Mouse (Mus musculus): ENCODE measurements at regions not wholly inside any gene's neighbourhood (a gene's known extent, or its start where the extent isn't known, plus 50 kb on each side); places are given as distances from the start of the nearest gene placed in this dataset.

DNA sequence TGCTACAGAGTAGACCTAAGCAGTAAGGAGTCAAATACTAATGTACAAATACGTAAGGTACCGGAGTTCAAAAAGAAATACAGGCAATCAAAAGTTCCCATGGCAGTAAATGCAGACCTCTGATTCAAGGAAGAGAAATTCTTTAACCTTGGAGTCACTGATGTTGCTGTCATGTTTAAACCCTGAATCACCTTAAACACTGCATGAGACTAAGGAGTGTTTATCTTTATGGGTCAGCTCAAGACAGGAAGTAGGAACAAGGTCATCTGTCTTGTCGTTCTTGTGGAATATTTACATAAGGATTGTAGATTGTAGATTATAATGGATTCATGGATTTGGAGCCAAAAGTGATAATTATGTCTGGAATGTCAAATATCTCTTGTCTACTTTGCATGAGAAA lies 1708.7 kb upstream of the Slc10a2 start:
- DNase-seq (ENCODE audit: low spot score in 2 of 2), result no peak

DNA sequence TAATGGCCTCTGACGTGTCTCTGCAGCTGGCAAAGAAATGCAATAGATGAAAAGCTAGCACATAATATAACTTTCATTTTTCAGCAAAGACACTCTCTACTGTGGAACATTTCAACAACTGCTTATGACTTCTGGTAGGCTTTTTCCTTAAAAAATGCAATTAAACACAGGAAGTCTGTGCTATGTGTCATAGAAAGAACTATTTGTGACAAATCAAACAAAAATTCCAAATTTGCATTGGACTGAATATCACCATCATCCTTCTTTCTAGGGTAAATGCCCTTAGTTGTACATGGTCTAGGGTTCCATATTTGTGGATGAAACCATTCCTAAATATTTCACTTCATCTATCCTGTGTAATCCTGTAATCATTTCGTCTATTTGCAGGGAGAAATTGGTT lies 1702.0 kb upstream of the Slc10a2 start:
- DNase-seq (ENCODE audit: low spot score in 2 of 2), result no peak

DNA sequence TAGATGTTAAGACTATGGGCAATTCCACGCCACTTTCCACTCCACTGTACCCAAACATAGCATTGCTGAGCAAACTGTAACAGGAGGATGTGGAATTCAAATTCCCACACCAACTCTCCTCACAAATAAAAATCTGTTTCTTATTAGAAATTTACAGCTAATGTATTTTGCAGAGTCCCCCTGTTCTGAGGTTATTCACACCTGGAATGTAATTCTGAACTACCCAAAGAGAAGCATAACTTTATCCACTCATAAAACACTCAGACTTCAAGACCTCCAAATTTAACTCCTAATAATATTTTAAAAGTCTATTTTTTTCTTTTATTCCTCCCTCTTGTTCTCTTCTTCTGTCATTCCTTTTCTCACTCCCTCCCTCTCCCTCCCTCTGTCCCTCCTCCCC lies 1698.0 kb upstream of the Slc10a2 start:
- DNase-seq (ENCODE audit: low spot score in 2 of 2), result no peak

- no peak for DNase-seq (ENCODE audit: low spot score in 2 of 2)
Observed at GRCm38 (mm10) chr8:6801076-6801475, 1695.9 kb upstream of the Slc10a2 start.

- DNase-seq (ENCODE audit: low spot score in 2 of 2), result no peak
Observed at GRCm38 (mm10) chr8:6789096-6789495, 1683.9 kb upstream of the Slc10a2 start.

DNA sequence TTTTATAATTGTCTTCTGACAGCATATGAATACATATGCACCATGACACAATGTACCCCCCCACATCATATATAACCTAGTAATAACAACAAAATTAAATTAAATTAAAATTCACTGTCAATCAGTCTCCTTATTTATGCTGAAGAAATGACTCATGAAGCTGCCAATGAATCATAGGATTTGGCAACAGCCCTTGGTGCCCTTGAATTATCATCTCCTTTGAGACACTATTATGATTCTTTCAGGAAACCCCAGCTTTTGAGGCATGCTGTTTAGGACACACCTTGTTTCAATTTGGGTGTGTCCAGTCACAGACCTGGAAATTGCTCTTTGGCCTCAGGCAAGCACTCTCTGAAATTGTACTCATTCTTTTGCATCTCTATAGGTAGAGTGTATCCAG lies 1675.8 kb upstream of the Slc10a2 start:
- DNase-seq (ENCODE audit: low spot score in 2 of 2), result no peak

DNA sequence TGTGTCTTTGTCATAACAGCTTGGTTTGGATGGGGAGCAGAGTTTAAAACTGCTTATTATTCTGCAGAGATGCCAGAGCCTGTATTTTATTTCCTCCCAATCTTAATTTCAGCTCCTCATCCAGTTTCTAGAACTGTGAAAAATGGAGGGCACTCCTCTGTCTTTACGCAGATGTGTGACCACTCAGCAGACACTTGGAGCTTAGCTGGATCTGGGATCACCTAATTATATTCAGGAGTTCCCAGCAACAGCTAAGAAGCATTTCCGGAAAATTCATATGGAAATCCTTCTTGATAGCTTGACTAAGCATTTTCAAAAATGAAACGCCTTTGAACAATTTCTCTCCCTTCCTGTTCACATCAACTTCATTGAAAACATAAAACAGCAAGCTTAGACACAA lies 1670.0 kb upstream of the Slc10a2 start:
- DNase-seq (ENCODE audit: low spot score in 2 of 2), result no peak

DNA sequence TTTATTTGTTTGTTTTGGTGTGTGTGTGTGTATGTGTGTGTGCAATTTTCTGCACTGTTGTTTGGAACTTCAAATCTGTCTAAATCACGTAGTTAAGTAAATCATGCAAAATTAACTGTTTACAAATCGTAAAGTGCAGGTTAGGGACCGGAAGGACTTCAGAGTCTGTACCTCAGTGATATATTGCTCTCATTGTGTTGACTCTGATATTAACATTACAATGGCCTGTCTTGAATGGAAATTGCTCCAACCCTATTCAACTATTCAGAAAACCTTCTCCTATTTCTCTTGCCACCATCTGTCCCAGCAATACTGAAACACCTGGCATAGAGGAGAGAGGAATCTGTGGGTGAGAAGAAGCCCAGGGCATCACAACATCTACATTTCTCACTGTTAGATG lies 1624.4 kb upstream of the Slc10a2 start:
- no peak for DNase-seq (ENCODE audit: low spot score in 2 of 2)

DNA sequence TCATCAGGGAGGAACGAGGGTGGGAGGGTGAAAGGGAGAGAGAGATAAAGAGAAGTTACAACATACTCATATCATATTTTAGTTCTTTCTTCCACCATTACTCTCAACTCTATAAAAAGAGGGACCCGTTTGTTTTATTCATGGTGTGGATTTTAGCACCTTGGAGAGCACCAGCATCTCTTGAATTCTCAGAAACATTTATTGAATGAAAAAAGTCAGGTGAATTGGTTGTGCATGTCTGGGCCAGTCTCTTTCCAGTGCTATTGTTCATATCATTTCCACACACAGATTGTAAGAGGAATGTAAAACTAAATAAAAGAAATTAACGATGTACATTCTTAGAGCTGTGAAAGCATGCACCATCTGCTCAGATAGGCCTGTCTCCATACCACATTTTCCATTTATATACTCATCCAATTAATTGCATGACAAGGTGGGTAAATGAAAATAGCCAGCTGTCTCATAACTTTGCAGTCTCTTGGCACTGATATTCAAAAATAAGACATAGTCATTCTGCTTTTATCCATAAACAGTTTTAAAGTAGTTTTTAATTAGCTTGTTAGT lies 1603.8 kb upstream of the Slc10a2 start:
- no peak for DNase-seq (ENCODE audit: low spot score in 2 of 2)

- DNase-seq (ENCODE audit: low spot score in 2 of 2), result no peak
Observed at GRCm38 (mm10) chr8:6688595-6688994, 1583.4 kb upstream of the Slc10a2 start.

GRCm38 (mm10) chr8:6658860-6659259 lies 1553.7 kb upstream of the Slc10a2 start:
- DNase-seq (ENCODE audit: low spot score in 2 of 2), result no peak

DNA sequence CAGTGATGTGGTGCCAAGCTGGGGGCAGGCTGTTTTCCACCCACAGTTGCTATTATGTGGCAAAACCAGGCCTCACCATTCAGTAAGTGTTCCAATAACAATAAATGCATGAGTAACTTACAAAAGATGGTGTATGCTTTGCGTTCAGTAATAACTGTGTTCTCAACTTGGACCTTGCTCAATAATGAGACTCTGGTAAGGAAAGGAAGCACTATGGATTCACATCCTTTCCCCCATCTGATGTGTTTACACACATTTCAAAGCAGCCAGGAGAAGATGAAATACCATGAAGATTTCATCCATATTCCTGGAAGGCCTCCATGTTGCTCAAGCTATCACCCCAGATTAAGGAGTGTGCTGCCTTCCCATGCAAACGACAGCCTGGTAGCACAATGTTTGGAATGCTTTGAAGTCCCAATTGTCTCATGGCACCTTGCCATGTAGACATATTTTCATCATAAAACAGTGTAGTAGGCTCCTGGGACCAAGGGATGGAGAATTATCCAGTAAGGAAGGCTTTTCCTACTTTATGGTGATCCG lies 1552.4 kb upstream of the Slc10a2 start:
- DNase-seq (ENCODE audit: low spot score in 2 of 2), result no peak

DNA sequence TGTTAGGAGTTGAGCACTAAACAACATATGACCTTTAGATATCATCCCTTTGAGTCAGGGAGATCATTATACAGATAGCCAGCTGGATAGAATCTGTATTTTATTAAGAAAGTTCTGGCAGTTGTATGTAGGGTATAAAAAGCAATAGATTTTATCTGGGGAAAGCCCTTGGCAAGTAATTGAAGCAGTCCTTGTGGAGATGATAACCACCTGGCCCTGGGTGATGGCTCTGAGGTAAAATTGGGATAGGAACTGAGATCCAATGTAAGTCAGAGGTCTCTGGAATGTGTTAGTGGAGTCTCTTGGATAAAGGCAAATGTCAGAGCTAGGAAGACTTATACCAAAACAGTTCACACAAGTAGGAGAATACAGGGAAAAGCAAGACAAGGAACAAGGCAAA lies 1547.0 kb upstream of the Slc10a2 start:
- no peak for DNase-seq (ENCODE audit: low spot score in 2 of 2)

DNA sequence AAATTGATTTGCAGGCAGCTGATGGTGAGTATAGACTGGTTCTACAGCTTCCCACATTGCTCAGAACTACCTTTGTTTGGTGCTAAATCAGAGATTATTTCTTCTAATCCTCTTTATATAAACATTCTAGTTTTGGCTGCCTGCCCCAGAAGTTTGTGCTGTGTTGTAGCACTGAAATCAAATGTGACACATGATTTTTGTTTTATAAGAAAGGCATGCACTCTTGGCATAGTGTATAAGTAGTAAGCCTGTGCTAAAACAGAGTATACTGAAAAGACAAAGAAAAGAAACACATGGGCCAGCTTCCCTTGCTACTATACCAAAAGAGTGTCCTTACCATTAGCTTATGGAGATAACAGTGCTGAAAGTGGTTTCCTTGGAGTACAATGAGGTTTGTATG lies 1542.9 kb upstream of the Slc10a2 start:
- DNase-seq (ENCODE audit: low spot score in 2 of 2), result no peak

DNA sequence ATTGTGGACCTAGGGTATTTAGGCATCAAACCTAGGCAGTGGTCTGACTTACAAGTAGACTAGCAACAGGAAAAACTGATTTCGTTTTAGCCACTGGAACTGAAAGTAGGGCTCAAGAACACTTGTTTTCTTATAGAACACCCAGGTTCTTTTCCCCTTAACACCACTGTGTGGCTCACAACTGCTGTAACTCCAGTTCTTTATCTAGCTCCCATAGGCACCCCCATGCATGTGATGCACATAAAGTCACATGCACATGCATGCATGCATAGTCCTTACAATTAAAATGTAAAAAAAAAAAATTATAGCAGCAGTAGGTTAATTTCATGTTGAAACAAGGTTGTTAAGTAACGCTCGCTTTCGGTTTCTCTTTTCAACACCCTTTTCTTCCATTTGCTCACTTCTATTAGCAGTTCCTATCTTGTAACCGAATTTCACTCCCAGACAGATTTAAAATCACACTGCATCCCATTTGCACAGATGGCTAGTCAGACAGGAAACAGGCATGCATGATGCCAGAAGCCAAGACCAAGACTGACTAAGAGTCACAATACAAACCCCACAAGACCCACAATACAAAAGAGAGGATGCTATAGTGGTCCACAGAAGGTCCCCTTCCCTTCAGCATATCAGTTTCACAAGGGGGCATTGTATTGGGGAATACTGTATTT lies 1540.3 kb upstream of the Slc10a2 start:
- no peak for DNase-seq (ENCODE audit: low spot score in 2 of 2)

- DNase-seq (ENCODE audit: low spot score in 2 of 2), result no peak
Observed at GRCm38 (mm10) chr8:6644396-6644795, 1539.2 kb upstream of the Slc10a2 start.

DNA sequence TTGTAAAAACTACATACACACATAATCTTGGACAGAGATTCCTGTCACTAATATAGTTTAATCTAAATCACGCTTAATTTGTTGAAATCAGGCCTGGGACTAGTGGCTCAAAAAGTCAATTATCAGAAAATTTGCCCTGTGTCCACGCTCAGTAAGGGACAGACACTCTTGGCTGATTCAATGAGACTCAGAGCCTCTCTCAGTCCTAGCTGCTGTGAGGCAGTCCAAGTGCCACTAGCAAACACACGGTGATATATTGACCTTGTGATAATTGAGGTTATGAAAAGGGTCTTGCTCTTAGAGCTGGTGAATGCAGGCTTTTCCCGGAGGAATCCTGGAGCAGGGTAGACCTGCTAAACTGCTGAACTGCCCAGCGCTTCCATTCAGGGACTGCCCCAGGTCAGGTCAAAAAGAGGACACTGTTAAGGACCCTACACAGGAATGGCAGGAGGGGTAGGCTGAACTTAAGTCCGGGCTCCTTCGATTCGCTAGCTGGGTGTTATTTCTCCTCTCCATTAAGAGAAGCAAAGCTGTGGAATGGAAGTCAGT lies 1521.9 kb upstream of the Slc10a2 start:
- DNase-seq (ENCODE audit: low spot score in 2 of 2), result no peak

DNA sequence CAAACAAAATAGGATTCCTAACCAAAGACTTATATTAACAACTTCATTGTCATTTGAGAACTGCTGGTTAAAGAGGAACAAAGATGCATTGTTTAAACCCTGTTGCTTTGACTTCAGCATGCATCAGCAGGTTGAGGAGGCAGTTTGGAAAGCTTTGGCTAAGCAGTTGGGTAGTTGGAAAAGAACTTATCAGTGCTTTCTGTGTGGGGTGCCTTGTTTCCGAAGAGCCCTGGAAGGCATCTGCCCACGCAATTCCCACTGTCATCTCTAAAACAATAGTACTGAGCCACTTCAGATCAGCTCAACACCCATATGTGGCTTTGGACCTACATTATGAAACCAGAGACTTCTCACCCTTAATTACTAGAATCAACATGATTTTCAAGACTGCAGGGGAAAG lies 1503.7 kb upstream of the Slc10a2 start:
- DNase-seq (ENCODE audit: low spot score in 2 of 2), result no peak

DNA sequence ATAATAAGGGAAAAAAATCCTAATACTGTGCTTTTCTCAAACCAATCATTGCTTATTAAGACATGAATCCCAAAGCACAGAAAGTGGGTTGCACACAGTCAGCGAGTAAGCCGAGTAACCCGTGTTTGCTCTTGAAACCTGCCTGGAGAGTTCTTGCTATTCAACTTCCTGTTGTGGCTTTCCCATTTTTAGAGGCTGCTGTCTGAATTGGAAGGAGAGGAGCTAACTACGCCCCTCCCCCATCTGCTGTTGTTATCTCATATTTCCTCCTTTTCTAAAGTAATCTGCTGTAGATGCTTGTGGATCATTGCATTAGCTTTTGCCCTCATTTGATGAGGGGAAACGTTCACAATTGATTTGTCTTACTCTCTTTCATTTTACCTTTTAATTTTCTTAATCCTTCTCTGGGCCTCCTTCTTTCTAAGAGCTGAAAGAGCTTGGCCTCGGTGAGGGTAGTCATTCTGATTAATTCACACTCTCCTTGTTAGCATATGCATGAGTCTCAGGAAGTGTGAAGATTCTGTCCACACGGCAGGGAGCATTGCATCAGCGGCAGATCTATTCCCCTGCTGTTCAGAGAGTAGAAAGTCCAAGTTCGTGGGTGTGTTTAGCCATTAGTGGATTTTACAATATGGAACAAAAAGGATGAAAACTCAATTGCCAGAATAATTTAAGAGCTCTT lies 1501.8 kb upstream of the Slc10a2 start:
- no peak for DNase-seq (ENCODE audit: low spot score in 2 of 2)

DNA sequence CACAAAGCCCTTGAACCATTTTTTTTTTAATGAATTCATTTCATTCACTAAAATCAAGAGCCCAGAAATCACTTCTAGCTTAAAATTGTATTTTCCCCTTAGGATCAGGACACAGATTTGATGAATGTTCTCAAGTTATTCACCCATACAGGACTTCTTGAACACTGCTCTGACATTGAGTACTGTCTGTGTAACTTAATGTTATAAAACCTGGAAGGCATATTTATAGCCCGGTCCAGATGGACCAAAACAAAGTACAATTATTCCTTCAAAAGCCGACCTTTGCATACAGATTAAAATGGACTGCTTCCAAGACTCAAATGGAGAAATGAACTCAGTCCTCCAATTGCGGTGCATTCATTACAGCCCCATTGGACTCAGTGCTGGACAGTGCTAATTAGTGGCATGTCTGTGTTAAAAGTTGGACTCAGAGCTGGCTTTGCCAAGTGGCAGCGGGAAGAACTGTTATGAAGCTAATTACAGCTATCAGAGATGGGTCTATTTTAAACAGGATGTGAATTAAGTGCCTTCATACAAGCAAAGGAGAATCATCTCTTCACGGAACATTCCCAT lies 1499.2 kb upstream of the Slc10a2 start:
- no peak for DNase-seq (ENCODE audit: low spot score in 2 of 2)

DNA sequence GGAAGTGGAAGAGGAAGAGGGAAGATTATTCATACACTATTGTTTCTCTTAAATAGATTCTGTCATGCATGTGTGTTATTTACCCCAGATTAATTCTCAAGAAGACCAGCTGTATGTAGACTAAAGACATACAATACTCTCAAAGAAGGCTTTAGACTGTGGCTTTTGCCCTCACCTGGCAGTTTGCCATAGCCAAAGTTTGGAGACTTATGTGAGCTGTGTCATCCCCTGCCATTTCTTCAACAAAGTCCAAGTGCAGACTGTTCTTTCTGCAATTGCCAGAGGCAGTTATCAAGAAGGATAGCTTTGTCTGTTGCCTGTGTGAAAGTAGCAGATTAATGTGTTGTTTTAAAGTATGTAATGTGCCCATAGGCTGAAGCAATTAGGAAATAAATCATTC lies 1485.0 kb upstream of the Slc10a2 start:
- no peak for DNase-seq (ENCODE audit: low spot score in 2 of 2)

- no peak for DNase-seq (ENCODE audit: low spot score in 2 of 2)
Observed at GRCm38 (mm10) chr8:6583337-6584096, 1478.4 kb upstream of the Slc10a2 start.
